Mouse (Mus musculus) limb, embryonic 12.5 days (tissue): ENCODE measurements around the gene Card14. TPM values are rescaled to one million over a fixed set of nuclear protein-coding genes. Genes with fewer than 3 reads are reported as not detected.

Experiments used
- ATAC-seq: fragments of 200-750 bp; cut with Nextera tagmentation; 2 replicates; pipeline ENCODE4 v1.8.0; 2017; ENCODE audit warnings: low read depth, moderate TSS enrichment; ENCODE audit not compliant: insufficient number of reproducible peaks, insufficient read depth, low FRiP score, low TSS enrichment
- H3K27ac ChIP-seq: fragments of 300-500 bp; sonication (generic); 2 replicates; pipeline ENCODE4 v1.5.1; 2016; ENCODE audit warnings: mild to moderate bottlenecking, moderate library complexity
- H3K27me3 ChIP-seq: fragments of 300-500 bp; sonication (generic); 2 replicates; pipeline ENCODE4 v1.6.1; 2016; ENCODE audit warnings: mild to moderate bottlenecking, moderate library complexity
- H3K36me3 ChIP-seq: fragments of 300-500 bp; sonication (generic); 2 replicates; pipeline ENCODE4 v1.6.1; 2016; ENCODE audit warnings: mild to moderate bottlenecking, moderate library complexity
- H3K4me1 ChIP-seq: fragments of 300-500 bp; sonication (generic); replicated peaks from 2 replicates; pipeline ENCODE4 v1.6.1; 2016
- H3K4me2 ChIP-seq: fragments of 300-500 bp; sonication (generic); 2 replicates; pipeline ENCODE4 v1.6.1; 2016; ENCODE audit warnings: mild to moderate bottlenecking, moderate library complexity
- H3K4me3 ChIP-seq: fragments of 300-500 bp; sonication (generic); replicated peaks from 2 replicates; pipeline ENCODE4 v1.5.1; 2016; ENCODE audit warnings: mild to moderate bottlenecking
- H3K9ac ChIP-seq: fragments of 300-500 bp; sonication (generic); replicated peaks from 2 replicates; pipeline ENCODE4 v1.6.1; 2016; ENCODE audit warnings: mild to moderate bottlenecking, moderate library complexity
- H3K9me3 ChIP-seq: fragments of 300-500 bp; sonication (generic); 2 replicates; pipeline ENCODE4 v1.6.1; 2016; ENCODE audit warnings: mild to moderate bottlenecking, moderate library complexity
- WGBS: fragments of 180-500 bp; shearing (Covaris S2); methylation state at CpG from one replicate; pipeline ENCODE4 v1.1.7; 2016; 5-methylcytosine and 5-hydroxymethylcytosine counted together
- microRNA counts: library from miRNA; unstranded; fragments of <30 nt; microRNA quantifications from one replicate; lab custom pipeline; 2017
- microRNA-seq: library from miRNA; unstranded; fragments of <30 nt; microRNA quantifications from one replicate; pipeline ENCODE4, GENCODE M21; 2017
- polyA plus RNA-seq: library from polyadenylated mRNA; unstranded; fragments of >200 nt; fragmentation: Nextera tagmentation; extraction: Ambion mirVana; gene quantifications from 2 replicates; pipeline ENCODE4 v1.2.1, GENCODE M21; 2016

Card14 gene
- polyA plus RNA-seq, 1 experiment from 2014 or later: 0.56 TPM

GRCm38 (mm10) chr11:119389851-119390270 lies 82.3 kb downstream of the Card14 start:
- Histone ChIP-seq H3K36me3 (no peaks in the 10 kb centered on the region), H3K4me2 (peak overlapping the region; percentile 99), H3K27ac (peak overlapping the region; percentile 62; the same call in 1 of the 2 replicates), H3K9me3 (no peaks in the 10 kb centered on the region; the same call in 1 of the 2 replicates), H3K4me3 (peak overlapping the region; percentile 62), H3K4me1 (peaks cover 32% of the 10 kb centered on the region), H3K27me3 (peaks cover 67% of the 10 kb centered on the region), H3K9ac (peak overlapping the region; percentile 60)
- ATAC-seq: 0 out of 2 replicates have a peak, but pooled peaks have one; percentile 17
- WGBS: under 1% methylated on average over 35 of the region's 35 CpGs

- H3K9me3 ChIP-seq: no peaks in the 10 kb centered on the region; the same call in 1 of the 2 replicates
- peak overlapping the region; percentile 62 for H3K4me3 ChIP-seq
- ATAC-seq: peak; percentile 18; the same call in 1 of the 2 replicates
- peak overlapping the region; percentile 62 for H3K27ac ChIP-seq
- H3K4me1 ChIP-seq: peaks cover 32% of the 10 kb centered on the region
- peak overlapping the region; percentile 60 for H3K9ac ChIP-seq
- no peaks in the 10 kb centered on the region for H3K36me3 ChIP-seq
- H3K27me3 ChIP-seq: peaks cover 74% of the 10 kb centered on the region
- 2% methylated on average over 53 of the region's 53 CpGs for WGBS
- H3K4me2 ChIP-seq: peak overlapping the region; percentile 99
These were observed 83.0 kb downstream of the Card14 start for GRCm38 (mm10) chr11:119390271-119391231.

- no peak overlapping the region for H3K27ac ChIP-seq
- no peak overlapping the region; the same call in 1 of the 2 replicates for H3K4me3 ChIP-seq
- 36% methylated on average over 7 of the region's 7 CpGs for WGBS
- ATAC-seq: no peak
- no peaks in the 10 kb centered on the region for H3K9me3 ChIP-seq
- peaks cover 32% of the 10 kb centered on the region for H3K4me1 ChIP-seq
- H3K36me3 ChIP-seq: no peaks in the 10 kb centered on the region
- peak overlapping the region; percentile 99 for H3K4me2 ChIP-seq
- H3K9ac ChIP-seq: no peak overlapping the region
- peaks cover 84% of the 10 kb centered on the region for H3K27me3 ChIP-seq
These were observed 83.9 kb downstream of the Card14 start for GRCm38 (mm10) chr11:119391386-119392000.

GRCm38 (mm10) chr11:119392001-119392614 lies 84.5 kb downstream of the Card14 start:
- Histone ChIP-seq H3K4me2 (peak overlapping the region; percentile 86), H3K27me3 (peaks cover 87% of the 10 kb centered on the region), H3K36me3 (no peaks in the 10 kb centered on the region), H3K4me3 (peak overlapping the region; percentile 49; the same call in 1 of the 2 replicates), H3K4me1 (peaks cover 32% of the 10 kb centered on the region), H3K9me3 (no peaks in the 10 kb centered on the region), H3K9ac (no peak overlapping the region; the same call in 1 of the 2 replicates), H3K27ac (no peak overlapping the region)
- ATAC-seq: no peak
- WGBS: 5% methylated on average over 12 of the region's 12 CpGs

GRCm38 (mm10) chr11:119392800-119393482 lies 85.4 kb downstream of the Card14 start, which contains the start of gene Rnf213:
Gene Rnf213 (plus strand): TSS chr11:119393100.
- no peak for ATAC-seq
- Histone ChIP-seq H3K4me1 (peaks cover 32% of the 10 kb centered on the region), H3K9me3 (no peaks in the 10 kb centered on the region), H3K27ac (no peak within 1 kb of the TSS; the same call in 1 of the 2 replicates), H3K4me3 (peak within 1 kb of the TSS; percentile 49), H3K36me3 (no peaks in the 10 kb centered on the region), H3K9ac (peak within 1 kb of the TSS; percentile 50), H3K4me2 (peak within 1 kb of the TSS; percentile 86), H3K27me3 (peaks cover 81% of the 10 kb centered on the region)
- under 1% methylated on average over 19 of the region's 19 CpGs for WGBS

GRCm38 (mm10) chr11:119393483-119393804 lies 85.9 kb downstream of the Card14 start:
- H3K4me3 ChIP-seq: peak overlapping the region; percentile 49
- H3K27me3 ChIP-seq: peaks cover 76% of the 10 kb centered on the region
- no peaks in the 10 kb centered on the region for H3K36me3 ChIP-seq
- no peak for ATAC-seq
- H3K27ac ChIP-seq: no peak overlapping the region; the same call in 1 of the 2 replicates
- peak overlapping the region; percentile 86 for H3K4me2 ChIP-seq
- whole genome bisulfite sequencing: 24% methylated on average over 7 of the region's 7 CpGs
- no peaks in the 10 kb centered on the region for H3K9me3 ChIP-seq
- peaks cover 32% of the 10 kb centered on the region for H3K4me1 ChIP-seq
- peak overlapping the region; percentile 50 for H3K9ac ChIP-seq

- ATAC-seq: no peak
- H3K27me3 ChIP-seq: peaks cover 68% of the 10 kb centered on the region
- no peak overlapping the region for H3K9ac ChIP-seq
- H3K4me3 ChIP-seq: no peak overlapping the region
- H3K36me3 ChIP-seq: no peaks in the 10 kb centered on the region
- 45% methylated on average over 6 of the region's 6 CpGs for WGBS
- no peaks in the 10 kb centered on the region for H3K9me3 ChIP-seq
- no peak overlapping the region for H3K27ac ChIP-seq
- peak overlapping the region; percentile 86; the same call in 1 of the 2 replicates for H3K4me2 ChIP-seq
- H3K4me1 ChIP-seq: peaks cover 32% of the 10 kb centered on the region
These were observed 86.6 kb downstream of the Card14 start for GRCm38 (mm10) chr11:119394210-119394609.

MicroRNAs within 50 kb of the gene (microRNA counts, 519-probe panel; counts per million panel counts)
- not detected for microRNA mmu-miR-1932 (lab: Ali Mortazavi, UCI)

Small RNA genes within 50 kb of the gene (microRNA-seq; reads per million reads assigned to microRNA genes)
- gene Mir1932: not detected

Other genes with a start within 250 kb of the Card14 start
- gene Cbx4, start 221.5 kb upstream of the Card14 start, polyA plus RNA-seq: 9.8 and 12.5 TPM in 2 replicates
- gene Tbc1d16, start 79.3 kb upstream of the Card14 start, polyA plus RNA-seq: 17.4 and 22.2 TPM in 2 replicates
- gene Ccdc40, start 79.2 kb upstream of the Card14 start, polyA plus RNA-seq: 8.7 and 8.8 TPM in 2 replicates
- gene Gaa, start 39.9 kb upstream of the Card14 start, polyA plus RNA-seq: 39.4 and 43.4 TPM in 2 replicates
- 390 and 396 TPM in 2 replicates for gene Eif4a3, start 7.7 kb upstream of the Card14 start, polyA plus RNA-seq
- gene Sgsh, start 47.8 kb downstream of the Card14 start, polyA plus RNA-seq: 5.5 and 6.1 TPM in 2 replicates
- 12.2 and 12.4 TPM in 2 replicates for gene Slc26a11, start 47.8 kb downstream of the Card14 start, polyA plus RNA-seq
- gene Rnf213, start 85.3 kb downstream of the Card14 start, polyA plus RNA-seq: 2.6 and 3.4 TPM in 2 replicates
- 21.3 and 21.6 TPM in 2 replicates for gene Endov, start 183.6 kb downstream of the Card14 start, polyA plus RNA-seq
- 1.0 and 1.4 TPM in 2 replicates for gene Nptx1, start 240.0 kb downstream of the Card14 start, polyA plus RNA-seq